Mouse (Mus musculus) thymus, adult 2 months (tissue): Measurements from ENCODE around the gene Kcnq1. TPM values are rescaled to one million over a fixed set of nuclear protein-coding genes. Genes with fewer than 3 reads are reported as not detected.
A peak's percentile ranks its signal among the peaks of the same experiment; 100 is the strongest.

ENCODE experiments used
- DNase-seq: peaks from one replicate; pipeline ENCODE4 v3.0.0; 2021
- H3K27ac ChIP-seq: fragments of 200-500 bp; 2 replicates; pipeline ENCODE4 v1.5.1; 2012; ENCODE audit warnings: low read length, control low read depth; ENCODE audit not compliant: control insufficient read depth, insufficient read depth
- H3K27me3 ChIP-seq: fragments of 200-500 bp; 2 replicates; pipeline ENCODE4 v1.6.1; 2012; ENCODE audit warnings: mild to moderate bottlenecking, low read length, moderate library complexity, mixed read lengths; ENCODE audit not compliant: control insufficient read depth, insufficient read depth
- H3K36me3 ChIP-seq: fragments of 200-500 bp; 2 replicates; pipeline ENCODE4 v1.6.1; 2012; ENCODE audit warnings: mild to moderate bottlenecking, low read length, moderate library complexity; ENCODE audit not compliant: control insufficient read depth, insufficient read depth
- H3K4me1 ChIP-seq: fragments of 200-500 bp; replicated peaks from 2 replicates; pipeline ENCODE4 v1.6.1; 2012; ENCODE audit warnings: low read length; ENCODE audit not compliant: control insufficient read depth, insufficient read depth
- H3K4me3 ChIP-seq: fragments of 200-500 bp; 2 replicates; pipeline ENCODE4 v1.5.1; 2012; ENCODE audit warnings: mild to moderate bottlenecking, low read length, control low read depth, moderate library complexity; ENCODE audit not compliant: control insufficient read depth, insufficient read depth
- CTCF ChIP-seq: fragments of 200-500 bp; IDR thresholded peaks from 2 replicates; pipeline ENCODE4 v1.5.1; 2012; ENCODE audit warnings: mild to moderate bottlenecking, control low read depth, low read length, moderate library complexity, borderline replicate concordance; ENCODE audit not compliant: control insufficient read depth, poor library complexity, insufficient read depth; ENCODE audit errors: extremely low read depth
- POLR2A ChIP-seq: fragments of 200-500 bp; IDR thresholded peaks from 2 replicates; pipeline ENCODE4 v1.6.1; 2012; ENCODE audit warnings: mild to moderate bottlenecking, low read length, control low read depth, moderate library complexity; ENCODE audit not compliant: control insufficient read depth, poor library complexity, insufficient read depth; ENCODE audit errors: extremely low read depth
- WGBS: fragments of 180-500 bp; shearing (Covaris S2); methylation state at CpG from one replicate; pipeline ENCODE4 v1.1.7; 2018; 5-methylcytosine and 5-hydroxymethylcytosine counted together
- polyA plus RNA-seq: library from polyadenylated mRNA; depleted of rRNA; stranded (reverse); fragments of >200 nt; gene quantifications from 2 replicates; pipeline ENCODE4 v1.2.3, GENCODE M21; 2012

Gene Kcnq1
- polyA plus RNA-seq, 1 experiment: 4.6 TPM

DNA sequence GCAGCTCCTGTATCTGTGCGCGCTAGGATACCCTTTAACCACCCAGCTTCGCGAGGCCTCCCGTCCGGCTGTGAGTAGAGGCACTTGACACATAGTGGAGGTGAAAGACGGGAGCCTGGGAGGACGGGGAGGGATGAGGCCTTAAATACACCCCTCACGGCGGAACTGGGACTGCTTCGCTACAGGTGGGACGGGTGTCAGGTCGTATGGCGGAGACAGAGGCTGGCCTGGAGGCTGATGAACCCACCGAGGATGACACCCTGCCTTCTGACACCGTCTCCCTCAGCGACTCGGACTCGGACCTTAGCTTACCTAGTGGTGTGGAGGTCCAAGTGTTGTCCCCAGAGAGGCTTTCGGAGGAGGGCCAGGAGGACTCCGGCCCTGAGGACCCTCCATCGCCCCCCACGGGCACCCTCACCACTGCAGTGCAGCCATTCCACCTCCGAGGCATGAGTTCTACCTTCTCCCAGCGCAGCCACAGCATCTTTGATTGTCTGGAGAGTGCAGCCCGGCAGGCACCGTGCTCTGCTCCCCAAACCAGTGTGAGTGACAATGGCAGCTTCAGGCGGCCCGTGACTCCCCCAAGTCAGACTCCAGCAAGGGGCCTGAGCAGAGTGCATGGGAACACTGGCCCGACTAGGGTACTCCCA lies 36.3 kb upstream of the Kcnq1 start:
- Histone ChIP-seq H3K27me3 (no peaks in the 10 kb centered on the region), H3K4me1 (peaks cover 18% of the 10 kb centered on the region), H3K4me3 (peak overlapping the region; percentile 89), H3K27ac (no peak overlapping the region), H3K36me3 (no peaks in the 10 kb centered on the region)
- DNase-seq: no peak
- WGBS: 13% methylated on average over 30 of the region's 30 CpGs
- TF ChIP-seq POLR2A (no peak), CTCF (no peak)

DNA sequence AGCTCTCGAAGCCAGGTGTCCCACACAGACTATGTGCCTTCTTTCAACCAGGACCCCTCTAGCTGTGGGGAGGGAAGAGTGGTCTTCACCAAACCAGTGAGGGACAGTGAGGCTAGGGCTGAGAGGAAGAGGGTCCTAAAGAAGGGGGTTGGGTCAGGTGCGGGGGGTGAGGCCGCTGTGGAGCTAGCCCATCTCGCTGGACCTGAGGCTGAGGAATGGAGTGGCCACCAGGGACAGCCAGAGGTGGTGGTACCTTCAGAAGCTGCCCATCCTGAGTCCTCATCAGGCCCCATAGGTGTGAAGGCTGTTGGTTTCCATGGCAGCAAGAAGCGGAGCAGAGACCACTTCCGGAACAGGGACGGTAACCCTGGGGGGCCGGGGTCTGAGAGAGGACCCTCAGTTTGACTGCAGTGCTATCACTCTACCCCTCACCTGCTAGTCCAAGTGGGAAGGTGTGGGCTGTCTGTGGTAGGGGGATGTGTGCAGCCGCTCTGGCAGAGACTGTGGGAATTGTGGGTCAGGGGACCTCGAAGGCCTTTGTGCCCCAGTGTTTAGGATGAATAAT lies 35.6 kb upstream of the Kcnq1 start:
- TF ChIP-seq CTCF (no peak), POLR2A (no peak)
- Histone ChIP-seq H3K27me3 (no peaks in the 10 kb centered on the region), H3K4me1 (peaks cover 18% of the 10 kb centered on the region), H3K36me3 (no peaks in the 10 kb centered on the region), H3K4me3 (peak overlapping the region; percentile 89; the same call in 1 of the 2 replicates), H3K27ac (no peak overlapping the region)
- WGBS: 95% methylated on average over 10 of the region's 10 CpGs
- DNase-seq: no peak

DNA sequence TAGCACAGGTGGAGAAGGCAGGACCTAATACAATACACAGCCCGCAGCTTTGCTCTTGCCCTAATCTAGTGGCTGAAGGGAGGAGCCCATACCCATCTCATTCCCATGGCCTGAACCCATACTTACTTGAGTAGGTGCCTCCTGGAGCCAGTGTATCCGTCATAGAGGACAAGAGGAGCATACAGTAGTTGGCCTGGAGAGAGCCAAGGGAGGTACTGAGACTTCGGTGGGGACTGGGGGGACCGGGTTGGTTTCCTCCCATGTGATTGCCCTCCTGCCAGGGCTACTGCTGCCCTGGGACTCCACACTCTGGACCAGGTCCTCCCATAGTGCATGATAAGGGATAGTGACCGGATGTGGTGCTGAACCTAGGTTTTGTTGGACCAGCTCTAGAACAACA lies 33.6 kb upstream of the Kcnq1 start:
- no peak for DNase-seq
- Histone ChIP-seq H3K27ac (no peak overlapping the region), H3K36me3 (no peaks in the 10 kb centered on the region), H3K27me3 (no peaks in the 10 kb centered on the region), H3K4me1 (peaks cover 18% of the 10 kb centered on the region), H3K4me3 (no peak overlapping the region)
- WGBS: 94% methylated on average over 5 of the region's 5 CpGs
- TF ChIP-seq POLR2A (no peak), CTCF (no peak)

DNA sequence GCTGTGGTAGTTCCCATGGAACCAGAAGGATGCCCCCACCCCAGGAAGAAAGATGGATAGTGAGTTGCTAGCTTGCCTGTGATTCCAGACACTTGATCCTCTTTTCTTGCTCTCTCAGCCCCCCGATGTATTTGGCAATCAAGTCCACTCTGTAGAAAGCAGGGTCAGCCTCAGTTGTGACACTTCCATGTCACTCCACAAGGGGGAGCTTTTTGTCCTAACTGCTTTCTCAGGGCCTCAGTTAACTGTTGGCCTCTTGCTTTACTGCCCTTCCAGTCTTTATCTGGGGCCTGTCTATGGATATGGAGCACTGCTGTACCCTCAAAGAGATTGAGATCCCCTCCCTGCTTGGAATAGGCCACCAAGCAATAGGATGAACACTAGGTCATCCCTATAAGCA lies 33.1 kb upstream of the Kcnq1 start:
- Histone ChIP-seq H3K36me3 (no peaks in the 10 kb centered on the region), H3K4me1 (peaks cover 18% of the 10 kb centered on the region), H3K27ac (no peak overlapping the region), H3K4me3 (no peak overlapping the region), H3K27me3 (no peaks in the 10 kb centered on the region)
- 56% methylated on average over 1 of the region's 1 CpGs for WGBS
- DNase-seq: peak; percentile 42
- TF ChIP-seq CTCF: no peak

DNA sequence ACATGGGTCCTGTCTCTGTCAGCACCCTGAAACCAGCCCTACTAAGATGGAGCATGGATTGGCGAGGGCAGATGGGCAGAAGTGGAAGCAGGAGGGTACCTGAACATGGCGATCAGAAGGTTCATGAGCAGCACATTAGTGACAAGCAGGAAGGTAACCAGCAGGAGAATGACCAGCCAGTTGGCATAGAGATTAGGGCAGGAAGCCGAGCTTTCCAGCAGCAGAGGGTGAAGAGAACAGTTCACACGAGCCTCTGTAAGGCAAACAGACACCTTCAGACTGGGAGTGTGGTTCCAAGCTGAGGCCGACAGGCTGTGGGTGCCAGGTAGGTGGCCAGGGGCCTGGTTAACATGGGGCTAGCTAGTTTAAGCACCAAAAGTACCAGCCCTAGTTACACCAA lies 30.8 kb upstream of the Kcnq1 start:
- TF ChIP-seq POLR2A (no peak), CTCF (no peak)
- H3K27me3 ChIP-seq: no peaks in the 10 kb centered on the region
- no peaks in the 10 kb centered on the region for H3K36me3 ChIP-seq
- 93% methylated on average over 5 of the region's 5 CpGs for WGBS
- H3K4me3 ChIP-seq: no peak overlapping the region
- no peak overlapping the region for H3K27ac ChIP-seq
- peaks cover 3% of the 10 kb centered on the region for H3K4me1 ChIP-seq
- no peak for DNase-seq

DNA sequence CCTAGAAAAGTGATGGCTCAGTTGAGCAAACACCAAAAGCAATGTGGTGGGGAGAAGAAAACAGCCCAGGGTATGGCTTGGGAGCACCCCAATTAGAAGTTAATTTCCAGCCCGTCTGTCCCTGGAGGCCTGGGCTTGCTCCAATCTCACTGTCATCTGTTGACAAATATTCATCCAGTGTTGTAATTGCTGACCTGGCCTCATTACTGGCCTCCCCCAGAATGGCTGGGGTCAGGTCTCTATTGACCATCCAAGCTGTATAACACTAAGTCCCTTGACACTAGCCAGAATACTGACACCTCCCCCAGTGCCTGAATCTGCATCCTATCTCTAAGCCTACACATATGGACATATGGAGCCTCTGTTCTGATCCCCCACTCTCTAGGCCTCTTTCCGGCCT lies 28.8 kb upstream of the Kcnq1 start:
- DNase-seq: no peak
- Histone ChIP-seq H3K27ac (no peak overlapping the region), H3K36me3 (no peaks in the 10 kb centered on the region), H3K4me3 (no peak overlapping the region), H3K4me1 (no peaks in the 10 kb centered on the region), H3K27me3 (no peaks in the 10 kb centered on the region)
- no peak for TF ChIP-seq POLR2A
- TF ChIP-seq CTCF: no peak
- WGBS: 95% methylated on average over 2 of the region's 2 CpGs

DNA sequence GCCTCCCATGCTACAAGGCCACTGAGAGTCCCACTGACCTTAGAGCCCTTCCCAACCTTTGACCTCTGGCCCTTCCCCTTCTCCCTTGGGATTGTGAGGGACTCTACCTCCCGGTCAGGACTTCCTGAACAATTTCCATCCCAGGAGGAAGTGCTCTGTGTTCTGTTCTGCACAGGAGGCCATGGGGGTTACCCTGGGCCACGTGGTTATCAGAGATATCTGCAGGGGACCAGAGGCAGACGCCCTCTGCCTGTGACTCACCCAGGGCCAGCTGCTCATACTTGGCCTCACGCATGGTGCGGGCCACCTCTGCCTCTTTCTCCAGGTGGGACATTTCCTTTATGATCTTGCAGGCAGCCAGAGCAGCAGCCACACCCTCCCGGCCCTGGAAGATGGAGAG lies 24.1 kb upstream of the Kcnq1 start:
- WGBS: 68% methylated on average over 6 of the region's 6 CpGs
- TF ChIP-seq CTCF (no peak), POLR2A (no peak)
- no peak for DNase-seq
- Histone ChIP-seq H3K36me3 (no peaks in the 10 kb centered on the region), H3K27ac (no peak overlapping the region), H3K27me3 (no peaks in the 10 kb centered on the region), H3K4me3 (no peak overlapping the region), H3K4me1 (no peaks in the 10 kb centered on the region)
